ENCODE assay signal across 9 mouse cellular contexts in genomic region chr6:37723337-37723736, GRCm38 (mm10).
A peak's percentile ranks its signal among the peaks of the same experiment; 100 is the strongest.
DNase-seq lines count a peak whose midpoint lies in the region; ATAC-seq and TF ChIP-seq lines count a peak whose summit lies in the region.
"Had no signal": no experiment of that assay in that cellular context is flagged by ENCODE, and none has a peak within 500 bp of the region (broad histone marks: within the 10 kb centered on the region; RNA-seq: fewer than 3 reads in every experiment).

No protein-coding gene starts in this region.

- peaks cover 0 to 2% of the 10 kb centered on the region in 2 experiments; a peak in 1 of 4 replicates for H3K36me3 ChIP-seq in MEL (ENCODE audit: control insufficient read depth in 1 of 2, insufficient read depth in 2 of 2, low read length in 2 of 2)
- no peaks in the 10 kb centered on the region for H3K36me3 ChIP-seq in midbrain, embryonic 13.5 days
- H3K36me3 ChIP-seq: liver, embryonic 13.5 days had no signal

- H3K4me1 ChIP-seq in MEL (ENCODE audit: control insufficient read depth in 1 of 2, insufficient read depth in 2 of 2, low read length in 2 of 2), result peaks cover 0 to 3% of the 10 kb centered on the region in 2 experiments; a peak in 2 of 4 replicates
- H3K4me1 ChIP-seq in midbrain, embryonic 13.5 days (replicated peaks), result no peaks in the 10 kb centered on the region
- H3K4me1 ChIP-seq: liver, embryonic 13.5 days had no signal

- TF ChIP-seq RAD21 in MEL (IDR thresholded peaks at IDR 0.05; ENCODE audit: low read depth, low read length), result no peak

- no peak for ATAC-seq in midbrain, embryonic 13.5 days

- H3K4me3 ChIP-seq in MEL (ENCODE audit: control insufficient read depth in 1 of 2, insufficient read depth in 1 of 2, low read depth in 2 of 2, low read length in 2 of 2), result no peak overlapping the region
- H3K4me3 ChIP-seq in midbrain, embryonic 13.5 days (replicated peaks), result no peak overlapping the region
- H3K4me3 ChIP-seq: liver, embryonic 13.5 days had no signal

- H3K27me3 ChIP-seq in MEL (ENCODE audit: control insufficient read depth in 1 of 2, insufficient read depth in 2 of 2, low read length in 2 of 2), result no peaks in the 10 kb centered on the region
- no peaks in the 10 kb centered on the region for H3K27me3 ChIP-seq in midbrain, embryonic 13.5 days
- H3K27me3 ChIP-seq: liver, embryonic 13.5 days had no signal

- TF ChIP-seq CTCF in MEL (IDR thresholded peaks at IDR 0.05 in 2 of 3, conservative IDR thresholded peaks at IDR 0.05 in 1 of 3; ENCODE audit: control insufficient read depth in 1 of 3, insufficient read depth in 1 of 3, low read depth in 2 of 3, low read length in 3 of 3, poor library complexity in 1 of 3, severe bottlenecking in 1 of 3), result no peak

- intact Hi-C loops in heart, postnatal 36 days (cut with DNase I), result no loop called here

- DNase-seq in kidney, adult 11 months, result peak; percentile 24
- no peak for DNase-seq in kidney, postnatal 4 days
- peak; percentile 70 for DNase-seq in MEL (ENCODE audit: low read depth, low spot score)
- peak; percentile 42 for DNase-seq in cerebellum, adult 8-10 months
- peak; percentile 16 to 25 for DNase-seq in heart, postnatal 36 days
- DNase-seq in lung, postnatal 10 days, result peak; percentile 84
- DNase-seq in spleen, postnatal 4 days (ENCODE audit: low spot score in 2 of 2), result no peak
- DNase-seq: liver, embryonic 13.5 days had no signal

- H3K4me2 ChIP-seq in midbrain, embryonic 13.5 days (replicated peaks), result no peak overlapping the region
- H3K4me2 ChIP-seq: liver, embryonic 13.5 days had no signal

- no peak for TF ChIP-seq POLR2A in MEL (IDR thresholded peaks at IDR 0.05; ENCODE audit: control insufficient read depth in 1 of 2, insufficient read depth in 1 of 2, low read depth in 1 of 2, low read length in 2 of 2, poor library complexity in 1 of 2)

- H3K79me2 ChIP-seq in MEL (ENCODE audit: control insufficient read depth, insufficient read depth, low read length, poor library complexity), result no peaks in the 10 kb centered on the region

- H3K9me3 ChIP-seq in MEL (replicated peaks; ENCODE audit: insufficient read depth, low read length), result no peaks in the 10 kb centered on the region
- H3K9me3 ChIP-seq in midbrain, embryonic 13.5 days, result no peaks in the 10 kb centered on the region; the same call in 1 of the 2 replicates
- H3K9me3 ChIP-seq: liver, embryonic 13.5 days had no signal

- H3K27ac ChIP-seq in MEL (ENCODE audit: control insufficient read depth, low read depth, low read length), result no peak overlapping the region
- no peak overlapping the region for H3K27ac ChIP-seq in midbrain, embryonic 13.5 days
- H3K27ac ChIP-seq: liver, embryonic 13.5 days had no signal

- H3K9ac ChIP-seq in MEL (ENCODE audit: control insufficient read depth, low read depth, low read length, poor library complexity, severe bottlenecking), result no peak overlapping the region
- H3K9ac ChIP-seq in midbrain, embryonic 13.5 days (replicated peaks), result no peak overlapping the region
- H3K9ac ChIP-seq: liver, embryonic 13.5 days had no signal

- TF ChIP-seq EP300 in MEL (IDR thresholded peaks at IDR 0.05; ENCODE audit: low read depth in 1 of 2, low read length in 2 of 2), result peak; percentile 7 to 23; a peak in 2 of 4 replicates

- 65% methylated on average over 4 of the region's 4 CpGs for WGBS in midbrain, embryonic 13.5 days

TF ChIP-seq in MEL, 35 proteins besides CTCF, POLR2A, EP300 and RAD21:
- no peak for TF ChIP-seq KAT2A (conservative IDR thresholded peaks at IDR 0.05; ENCODE audit: low read depth, low read length)
- TF ChIP-seq GATA1 (IDR thresholded peaks at IDR 0.05; ENCODE audit: low read depth, low read length), result peak; percentile 47
- peak; percentile 95 for TF ChIP-seq ETS1 (IDR thresholded peaks at IDR 0.05; ENCODE audit: low read depth, low read length)
- TF ChIP-seq POLR2AphosphoS5 (IDR thresholded peaks at IDR 0.05; ENCODE audit: borderline replicate concordance, low read depth, low read length), result no peak
- peak; percentile 70; the same call in 1 of the 2 replicates for TF ChIP-seq JUND (IDR thresholded peaks at IDR 0.05; ENCODE audit: low read depth, low read length)

Comparison
In these comparisons a context has a peak if more than half of its experiments do, and no peak if none do; other contexts are left out.
1. DNase-seq: peak in kidney, adult 11 months (single experiment), MEL (single experiment), cerebellum, adult 8-10 months (single experiment), heart, postnatal 36 days (2 of 2) and lung, postnatal 10 days (single experiment); none in kidney, postnatal 4 days (0 of 2) and spleen, postnatal 4 days (0 of 2).